Mouse (Mus musculus) cerebral cortex, adult 2 months (tissue): ENCODE data around the gene Dcp1b.

Source experiments
- WGBS: fragments of 180-500 bp; shearing (Covaris S2); methylation state at CpG from one replicate; pipeline ENCODE4 v1.1.7; 2018; 5-methylcytosine and 5-hydroxymethylcytosine counted together

The Dcp1b gene

DNA sequence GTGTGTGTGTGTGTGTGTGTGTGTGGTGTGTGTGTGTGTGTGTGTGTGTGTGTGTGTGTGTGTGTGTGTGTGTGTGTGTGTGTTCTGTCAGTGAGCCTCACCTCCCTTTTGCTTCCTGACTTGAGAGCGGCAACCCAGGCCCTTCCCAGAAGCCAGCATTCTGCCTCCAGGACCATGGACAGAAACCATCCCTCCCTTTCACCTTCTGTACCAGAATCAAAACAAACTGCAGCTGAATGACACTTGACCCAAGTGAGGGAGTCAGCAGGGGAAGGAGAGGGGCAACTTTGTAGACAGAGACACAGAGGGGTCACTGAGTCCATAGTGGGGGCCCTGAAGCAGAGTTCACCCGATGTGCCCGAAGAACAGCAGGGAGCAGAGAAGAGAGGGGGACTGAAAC, 58.0 kb downstream of the Dcp1b start:
- 79% methylated on average over 3 of the region's 3 CpGs for WGBS

DNA sequence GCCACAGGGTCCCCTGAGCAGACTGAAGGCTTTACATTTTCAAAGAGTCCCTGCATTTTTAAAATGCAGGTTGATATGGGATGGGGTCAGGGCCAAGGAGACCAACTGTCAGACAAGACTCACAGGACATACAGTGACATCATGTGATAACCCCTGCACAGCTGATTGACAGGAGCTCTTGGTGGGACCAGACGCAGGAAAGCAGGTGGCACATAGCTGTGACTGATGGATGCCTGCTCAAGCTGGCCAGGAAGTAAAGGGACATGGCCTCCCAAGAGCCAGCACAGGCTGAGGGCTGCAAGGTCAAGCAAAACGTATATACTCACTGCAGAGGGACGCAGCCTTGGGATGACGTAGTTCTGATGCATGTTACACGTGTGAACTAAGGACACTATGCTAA, 60.4 kb downstream of the Dcp1b start:
- WGBS = 88% methylated on average over 5 of the region's 5 CpGs

DNA sequence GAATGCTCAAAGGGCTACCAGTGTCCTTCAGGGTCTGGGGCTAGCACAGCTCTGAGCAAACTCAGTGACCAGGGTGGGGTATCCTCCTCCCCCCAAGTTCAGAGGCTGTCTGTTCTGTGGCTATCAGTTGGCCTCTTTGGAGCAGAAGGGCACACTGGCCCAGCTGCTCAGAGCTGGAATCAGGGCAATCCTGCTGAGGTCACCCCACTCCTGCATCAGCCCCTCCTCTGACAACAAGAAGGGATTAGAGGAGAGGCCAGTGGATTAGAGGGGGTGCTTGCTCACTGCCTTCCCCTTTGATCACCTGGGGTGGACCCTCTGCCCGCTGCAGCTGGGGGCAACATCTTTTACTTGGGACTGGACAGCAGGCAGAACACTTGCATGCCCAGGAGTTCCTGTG, 61.2 kb downstream of the Dcp1b start, which contains the start of gene Cacna2d4:
TSS of gene Cacna2d4 (plus strand) at position 286 of the 400 bp plus-strand sequence.
- WGBS = 73% methylated on average over 1 of the region's 1 CpGs

DNA sequence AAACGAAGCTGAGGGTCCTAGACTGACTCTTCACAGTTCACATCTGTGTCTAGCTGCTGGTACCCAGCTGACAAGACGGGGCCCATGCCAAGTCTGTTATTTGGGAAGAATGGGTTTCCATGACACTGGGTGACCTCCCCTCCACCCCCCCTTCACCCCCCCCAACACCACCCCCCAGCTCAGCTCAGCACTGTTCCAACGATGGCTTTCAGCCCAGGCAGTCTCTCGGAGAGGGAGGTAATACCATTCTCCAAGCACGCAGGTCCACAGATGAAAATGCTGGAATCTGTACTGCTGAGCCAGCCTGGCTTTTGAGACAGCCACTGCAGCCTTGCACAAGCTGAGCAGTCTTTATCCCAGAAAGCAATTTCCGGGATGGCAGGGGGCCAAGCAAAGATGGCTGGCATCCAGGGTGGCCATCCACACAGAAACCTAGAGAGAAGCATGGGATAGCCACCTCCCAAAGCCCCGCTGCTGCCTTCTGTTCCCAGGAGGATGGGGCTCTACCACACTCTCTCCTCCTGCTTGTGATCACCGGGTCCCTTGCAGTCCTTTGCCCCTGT, 62.5 kb downstream of the Dcp1b start:
- 29% methylated on average over 8 of the region's 8 CpGs for WGBS

- WGBS = 89% methylated on average over 5 of the region's 5 CpGs
Measured at GRCm38 (mm10) chr6:119239341-119240005, 64.4 kb downstream of the Dcp1b start.

- 83% methylated on average over 7 of the region's 7 CpGs for WGBS
Measured at GRCm38 (mm10) chr6:119240256-119240655, 65.2 kb downstream of the Dcp1b start.

- WGBS = 65% methylated on average over 21 of the region's 21 CpGs
Measured at GRCm38 (mm10) chr6:119240871-119241705, 66.0 kb downstream of the Dcp1b start.

DNA sequence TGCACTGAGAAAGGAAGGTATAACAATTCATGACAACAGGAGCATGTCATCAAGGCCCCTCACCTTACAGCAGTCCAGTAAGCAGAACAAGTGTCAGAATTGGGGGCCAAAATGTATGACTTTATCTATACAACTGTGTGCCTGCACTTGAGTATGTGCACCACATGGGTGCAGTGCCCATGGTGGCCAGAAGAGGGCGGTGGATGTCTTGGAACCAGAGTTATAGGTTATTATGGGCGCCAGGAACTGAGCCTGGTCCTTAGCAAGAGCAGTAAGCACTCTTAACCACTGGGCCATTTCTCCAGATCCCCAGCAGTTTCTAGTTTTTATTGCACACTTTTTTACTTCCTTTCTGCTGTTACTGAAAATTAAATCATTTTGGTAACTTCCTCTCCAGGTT, 71.0 kb downstream of the Dcp1b start:
- 57% methylated on average over 2 of the region's 2 CpGs for WGBS

DNA sequence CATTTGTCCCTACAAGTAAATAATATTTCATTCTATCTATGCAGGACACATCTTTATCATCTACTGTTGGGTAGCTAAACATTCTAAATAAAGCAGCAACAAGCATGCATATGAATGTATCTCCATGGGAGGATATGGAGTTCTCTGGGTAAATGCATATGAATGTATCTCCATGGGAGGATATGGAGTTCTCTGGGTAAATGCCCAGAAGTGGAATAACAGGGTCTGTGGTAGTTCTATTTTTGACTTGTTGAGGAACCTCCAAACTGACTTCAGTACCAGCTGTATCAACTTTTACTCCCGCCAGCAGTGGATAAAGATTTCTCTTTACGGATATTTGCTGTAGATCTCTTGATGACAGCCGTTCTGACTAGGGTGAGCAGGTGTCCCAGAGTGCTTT, 73.5 kb downstream of the Dcp1b start:
- WGBS = 59% methylated on average over 3 of the region's 3 CpGs

DNA sequence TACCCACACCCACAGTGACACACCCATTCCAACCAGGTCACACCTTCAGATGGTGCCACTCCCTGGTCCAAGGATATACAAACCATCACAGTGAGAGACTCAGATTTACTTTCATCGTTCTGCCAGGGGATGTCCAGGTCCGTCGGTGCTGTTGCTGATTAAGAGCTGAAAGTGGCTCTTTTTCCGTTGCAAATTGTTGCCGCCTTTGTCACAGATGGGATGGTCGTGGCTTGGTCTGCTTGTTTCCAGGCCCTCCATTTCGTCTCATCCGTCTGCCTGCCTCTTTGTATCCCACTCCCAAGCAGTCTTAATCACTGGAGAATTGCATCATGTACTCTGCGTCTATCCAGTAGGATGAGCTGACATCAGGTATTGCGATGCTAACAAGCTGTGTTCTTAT, 74.7 kb downstream of the Dcp1b start:
- WGBS = 85% methylated on average over 10 of the region's 10 CpGs

- WGBS = 81% methylated on average over 4 of the region's 4 CpGs
Measured at GRCm38 (mm10) chr6:119251704-119252103, 76.7 kb downstream of the Dcp1b start.
